In genomic region chr3:152396278-152396987, GRCm38 (mm10) we compare ENCODE assay signal across 8 mouse cellular contexts. TPM values are rescaled to one million over a fixed set of nuclear protein-coding genes. Genes with fewer than 3 reads are reported as not detected.
DNase-seq lines count a peak whose midpoint lies in the region; ATAC-seq and TF ChIP-seq lines count a peak whose summit lies in the region.

No protein-coding gene starts in this region.

- H3K9me3 ChIP-seq in embryonic facial prominence, embryonic 15.5 days (replicated peaks), result no peaks in the 10 kb centered on the region
- no peaks in the 10 kb centered on the region for H3K9me3 ChIP-seq in heart, embryonic 10.5 days
- H3K9me3 ChIP-seq in kidney, embryonic 15.5 days (replicated peaks), result no peaks in the 10 kb centered on the region

- TF ChIP-seq POLR2A in bone marrow, adult 2 months (IDR thresholded peaks at IDR 0.05; ENCODE audit: borderline replicate concordance, control insufficient read depth, low read depth, low read length), result peak; percentile 85

- peak overlapping the region; percentile 91 for H3K27ac ChIP-seq in bone marrow, adult 2 months (ENCODE audit: control insufficient read depth, insufficient read depth, low read depth, low read length, poor library complexity)
- H3K27ac ChIP-seq in embryonic facial prominence, embryonic 15.5 days (replicated peaks), result peak overlapping the region; percentile 99
- H3K27ac ChIP-seq in heart, embryonic 10.5 days, result peak overlapping the region; percentile 100
- H3K27ac ChIP-seq in kidney, embryonic 15.5 days, result peak overlapping the region; percentile 100

- peak overlapping the region; percentile 89 for H3K9ac ChIP-seq in embryonic facial prominence, embryonic 15.5 days
- H3K9ac ChIP-seq in kidney, embryonic 15.5 days, result peak overlapping the region; percentile 89

- 4% methylated on average over 94 of the region's 102 CpGs for WGBS in bone marrow, adult 2 months
- WGBS in embryonic facial prominence, embryonic 15.5 days, result under 1% methylated on average over 81 of the region's 102 CpGs
- 1% methylated on average over 90 of the region's 102 CpGs for WGBS in heart, embryonic 10.5 days
- WGBS in kidney, embryonic 15.5 days, result under 1% methylated on average over 93 of the region's 102 CpGs

- DNase-seq in 416B (ENCODE audit: low read depth) (peak; percentile 96), liver (peak; percentile 97)
- peak; percentile 96 for DNase-seq in heart, embryonic 10.5 days (ENCODE audit: low spot score)
- peak; percentile 98 to 100 for DNase-seq in spleen, postnatal 4 days (ENCODE audit: low spot score in 2 of 2)

- H3K4me1 ChIP-seq in bone marrow, adult 2 months (ENCODE audit: control insufficient read depth, insufficient read depth, low read length), result no peaks in the 10 kb centered on the region
- H3K4me1 ChIP-seq in embryonic facial prominence, embryonic 15.5 days, result peaks cover 24% of the 10 kb centered on the region
- H3K4me1 ChIP-seq in heart, embryonic 10.5 days, result peaks cover 26% of the 10 kb centered on the region
- peaks cover 37% of the 10 kb centered on the region for H3K4me1 ChIP-seq in kidney, embryonic 15.5 days

- H3K36me3 ChIP-seq in embryonic facial prominence, embryonic 15.5 days, result peaks cover 7% of the 10 kb centered on the region; the same call in 1 of the 2 replicates
- peaks cover 11% of the 10 kb centered on the region for H3K36me3 ChIP-seq in heart, embryonic 10.5 days
- H3K36me3 ChIP-seq in kidney, embryonic 15.5 days, result peaks cover 22% of the 10 kb centered on the region

- no peaks in the 10 kb centered on the region for H3K27me3 ChIP-seq in embryonic facial prominence, embryonic 15.5 days
- H3K27me3 ChIP-seq in heart, embryonic 10.5 days (ENCODE audit: insufficient read depth, poor library complexity, severe bottlenecking), result no peaks in the 10 kb centered on the region
- H3K27me3 ChIP-seq in kidney, embryonic 15.5 days, result no peaks in the 10 kb centered on the region

- H3K4me3 ChIP-seq in bone marrow, adult 2 months (replicated peaks; ENCODE audit: control insufficient read depth, low read depth, low read length), result peak overlapping the region; percentile 87
- peak overlapping the region; percentile 83 for H3K4me3 ChIP-seq in embryonic facial prominence, embryonic 15.5 days (replicated peaks)
- H3K4me3 ChIP-seq in heart, embryonic 10.5 days, result peak overlapping the region; percentile 86
- peak overlapping the region; percentile 88 for H3K4me3 ChIP-seq in kidney, embryonic 15.5 days (replicated peaks)

- TF ChIP-seq CTCF in bone marrow, adult 2 months (IDR thresholded peaks at IDR 0.05; ENCODE audit: control insufficient read depth, insufficient read depth, low read length), result no peak

- ATAC-seq in embryonic facial prominence, embryonic 15.5 days (ENCODE audit: insufficient number of reproducible peaks, low FRiP score, low TSS enrichment, low read depth), result peak; percentile 88
- peak; percentile 90 for ATAC-seq in kidney, embryonic 15.5 days (replicated peaks; ENCODE audit: low FRiP score)
- ATAC-seq in monocyte, adult 5-6 weeks (replicated peaks; ENCODE audit: insufficient number of reproducible peaks, low FRiP score, low TSS enrichment, poor library complexity, severe bottlenecking), result peak; percentile 90

- H3K4me2 ChIP-seq in embryonic facial prominence, embryonic 15.5 days (replicated peaks), result peak overlapping the region; percentile 60
- peak overlapping the region; percentile 62 for H3K4me2 ChIP-seq in kidney, embryonic 15.5 days

RNA-seq across cellular contexts. Expression of gene Zzz3, which starts 1.2 kb away (rescaled TPM):
- polyA plus RNA-seq in bone marrow, adult 2 months (2011; ENCODE audit: insufficient read depth, insufficient read length, low replicate concordance, missing spikeins), result 11.5 and 13.2 TPM in 2 replicates
- polyA plus RNA-seq in embryonic facial prominence, embryonic 15.5 days (2015; fragmentation: Nextera tagmentation; extraction: Ambion mirVana), result 40.9 and 44.1 TPM in 2 replicates
- 41.1 and 42.7 TPM in 2 replicates for polyA plus RNA-seq in heart, embryonic 10.5 days (2016; fragmentation: Nextera tagmentation; extraction: Ambion mirVana)
- polyA plus RNA-seq in kidney, embryonic 15.5 days (2015; fragmentation: Nextera tagmentation; extraction: Ambion mirVana), result 52.6 and 53.7 TPM in 2 replicates
- 57.3 to 79.0 TPM (median 63.4 TPM) in 3 replicates for total RNA-seq in monocyte, adult 5-6 weeks (2017)

RNA-seq across cellular contexts. Expression of gene Usp33, which starts 50.2 kb away (rescaled TPM):
- 16.6 and 29.3 TPM in 2 replicates for polyA plus RNA-seq in bone marrow, adult 2 months (2011; ENCODE audit: insufficient read depth, insufficient read length, low replicate concordance, missing spikeins)
- polyA plus RNA-seq in embryonic facial prominence, embryonic 15.5 days (2015; fragmentation: Nextera tagmentation; extraction: Ambion mirVana), result 41.6 and 44.5 TPM in 2 replicates
- 36.2 and 37.6 TPM in 2 replicates for polyA plus RNA-seq in heart, embryonic 10.5 days (2016; fragmentation: Nextera tagmentation; extraction: Ambion mirVana)
- 39.2 and 40.3 TPM in 2 replicates for polyA plus RNA-seq in kidney, embryonic 15.5 days (2015; fragmentation: Nextera tagmentation; extraction: Ambion mirVana)
- 89.3 to 119 TPM (median 109 TPM) in 3 replicates for total RNA-seq in monocyte, adult 5-6 weeks (2017)

RNA-seq across cellular contexts. Expression of gene Miga1, which starts 56.2 kb away (rescaled TPM):
- 0.65 and 2.8 TPM in 2 replicates for polyA plus RNA-seq in bone marrow, adult 2 months (2011; ENCODE audit: insufficient read depth, insufficient read length, low replicate concordance, missing spikeins)
- polyA plus RNA-seq in embryonic facial prominence, embryonic 15.5 days (2015; fragmentation: Nextera tagmentation; extraction: Ambion mirVana), result 15.8 and 17.1 TPM in 2 replicates
- 14.5 and 18.4 TPM in 2 replicates for polyA plus RNA-seq in heart, embryonic 10.5 days (2016; fragmentation: Nextera tagmentation; extraction: Ambion mirVana)
- polyA plus RNA-seq in kidney, embryonic 15.5 days (2015; fragmentation: Nextera tagmentation; extraction: Ambion mirVana), result 17.9 and 18.7 TPM in 2 replicates
- total RNA-seq in monocyte, adult 5-6 weeks (2017), result 5.5 to 13.6 TPM (median 5.7 TPM) in 3 replicates

Comparison
In these comparisons a context has a peak if more than half of its experiments do, and no peak if none do; other contexts are left out.
1. Peak in every context shown above with its lines: DNase-seq, ATAC-seq, H3K4me3 ChIP-seq and H3K27ac ChIP-seq.